Mouse (Mus musculus) heart, postnatal 36 days (tissue): ENCODE results near the gene Unc119b. TPM values are rescaled to one million over a fixed set of nuclear protein-coding genes. Genes with fewer than 3 reads are reported as not detected.
"Not testable (repeated sequence)": the region's sequence is repeated elsewhere in the genome, so short reads cannot be mapped to it uniquely, and the experiment has no call there.

Source experiments
- DNase-seq, 2 experiments: peaks; one replicate each; pipeline ENCODE4 v3.0.0; 2021 to 2022
- intact Hi-C: fragments of 180-260 bp; cut with DNase I; formaldehyde crosslinking; loops from one replicate; pipeline ENCODE4 v1.15.1; 2025
- total RNA-seq, 2 experiments: library from RNA; stranded (reverse); gene quantifications; 2 replicates each; pipeline ENCODE4 v1.2.3; 2021

Gene Unc119b
- 10 to 100 TPM; 17.7 to 21.3 TPM for total RNA-seq

DNA sequence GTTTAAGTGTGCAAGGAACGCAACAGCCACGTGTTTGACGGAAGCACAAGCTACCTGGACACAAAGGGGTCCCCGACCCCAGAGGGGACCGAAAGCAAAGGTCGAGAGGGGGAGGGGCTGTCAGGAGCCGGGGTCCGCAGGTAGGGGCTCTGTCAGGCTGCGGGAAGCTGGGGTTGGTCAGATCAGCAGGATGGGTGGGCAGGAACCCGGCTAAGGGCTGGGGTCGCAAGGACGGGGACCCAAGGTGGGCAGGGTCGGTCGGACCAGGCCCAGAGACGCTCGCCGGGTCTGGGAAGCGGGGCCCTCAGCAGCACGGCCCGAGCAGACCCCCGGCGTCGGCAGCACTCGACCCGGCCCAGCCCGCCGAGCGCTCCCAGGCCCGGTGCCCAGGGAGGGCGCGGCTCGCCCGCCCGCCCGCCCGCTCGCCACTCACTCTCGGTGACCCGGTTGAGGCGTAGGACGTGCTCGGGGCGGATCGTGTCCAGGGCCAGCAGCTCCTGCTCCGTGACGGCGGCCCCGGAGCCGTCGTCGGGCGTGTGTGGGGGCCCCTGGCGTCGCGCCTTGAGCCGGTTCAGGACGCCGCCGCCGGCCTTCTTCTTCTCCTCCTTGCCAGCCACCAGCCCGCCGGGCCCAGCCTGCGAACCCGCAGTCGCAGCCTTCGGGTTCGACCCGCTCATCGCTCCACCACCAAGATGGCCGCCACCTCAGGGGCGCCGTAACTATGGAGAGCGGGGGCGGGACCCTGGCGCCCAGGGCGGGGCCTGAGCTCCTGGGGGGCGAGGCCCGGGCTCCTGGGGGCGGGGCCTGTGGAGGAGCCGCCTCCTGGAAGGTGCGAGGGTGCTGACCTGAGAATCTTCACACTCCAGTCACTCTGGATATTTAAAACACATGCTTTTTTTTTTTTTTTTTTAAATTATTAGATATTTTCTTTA lies at the start of gene Unc119b:
TSS of gene Unc119b (minus strand) at position 742 of the 932 bp plus-strand sequence.
- peak; percentile 92 to 93 for DNase-seq
- intact Hi-C loops: loop anchor here (2.0 kb wide), 1 partner anchor 22 kb away; no protein-coding TSS in a partner anchor

DNA sequence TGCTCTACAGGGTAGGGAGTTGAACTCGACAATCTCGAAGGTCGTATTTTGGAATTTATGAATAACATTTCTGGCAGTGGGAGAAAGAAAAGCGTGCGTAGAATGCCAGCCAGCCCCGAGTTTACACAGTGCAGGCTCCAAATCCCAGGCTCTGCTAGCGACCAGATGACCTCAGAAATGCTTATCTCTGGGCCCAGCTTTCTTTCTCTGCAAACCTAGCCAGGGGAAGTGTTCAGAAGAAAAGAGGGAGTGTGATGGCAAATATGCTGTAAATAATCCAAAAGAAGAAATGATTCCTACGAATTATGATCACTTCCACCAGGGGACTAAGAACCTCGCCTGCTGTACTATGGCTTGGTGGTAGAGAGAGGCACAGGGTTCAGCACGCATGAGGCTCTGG lies 48.7 kb upstream of the Unc119b start:
- no peak for DNase-seq
- intact Hi-C loops: no loop called here

DNA sequence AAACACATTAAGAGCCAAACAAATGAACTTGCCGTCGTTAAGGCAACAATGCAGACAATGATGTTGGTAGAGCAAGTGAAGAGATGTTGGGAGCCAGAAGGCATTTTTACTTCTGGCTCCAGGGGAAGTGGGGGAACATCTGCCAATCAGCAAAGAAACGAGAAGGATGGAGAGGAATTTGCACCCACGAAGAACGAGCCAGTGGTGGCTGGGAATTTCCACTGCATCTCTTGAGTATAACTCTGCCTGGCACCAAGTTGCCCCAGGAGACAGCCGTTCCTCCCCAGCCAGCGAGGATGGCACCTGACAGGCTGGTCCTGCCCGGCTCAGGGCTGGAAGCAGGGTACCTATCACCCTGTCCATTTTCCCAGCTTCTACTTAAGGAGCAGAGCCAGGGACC lies 48.1 kb upstream of the Unc119b start:
- intact Hi-C loops: no loop called here
- DNase-seq: no peak

DNA sequence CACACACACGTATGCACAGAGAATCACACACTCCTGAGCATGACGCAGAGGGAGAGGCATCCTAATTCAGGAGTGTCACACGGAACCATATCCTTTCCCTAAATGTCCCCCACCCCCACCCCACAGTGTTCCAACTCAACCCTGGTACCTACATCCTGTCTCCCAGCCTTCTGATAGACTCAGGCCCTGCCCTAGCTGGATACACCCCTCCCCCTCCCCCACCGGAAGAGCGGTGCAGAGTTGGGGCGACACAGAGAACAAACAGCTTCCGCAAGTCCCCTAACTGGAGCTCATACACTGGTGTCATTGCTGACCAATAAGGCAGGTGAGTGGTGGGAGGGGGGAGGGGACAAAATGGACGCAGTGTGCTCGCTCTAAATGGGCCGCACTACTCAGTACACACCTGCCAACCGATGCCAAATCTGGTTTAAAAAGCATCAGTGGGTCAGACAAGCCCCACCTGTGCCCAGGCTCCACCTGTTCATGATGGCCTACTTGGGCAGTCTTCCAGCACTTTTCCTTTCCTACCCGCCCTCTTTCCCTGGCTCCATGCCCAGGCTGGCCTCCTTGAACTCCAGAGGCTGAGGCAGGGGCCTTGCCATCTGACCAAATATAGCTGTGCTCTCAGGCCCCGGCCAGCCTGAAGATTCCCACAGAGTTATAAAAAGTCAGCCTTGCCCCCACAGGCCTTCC lies 46.6 kb upstream of the Unc119b start:
- intact Hi-C loops: no loop called here
- DNase-seq: no peak

DNA sequence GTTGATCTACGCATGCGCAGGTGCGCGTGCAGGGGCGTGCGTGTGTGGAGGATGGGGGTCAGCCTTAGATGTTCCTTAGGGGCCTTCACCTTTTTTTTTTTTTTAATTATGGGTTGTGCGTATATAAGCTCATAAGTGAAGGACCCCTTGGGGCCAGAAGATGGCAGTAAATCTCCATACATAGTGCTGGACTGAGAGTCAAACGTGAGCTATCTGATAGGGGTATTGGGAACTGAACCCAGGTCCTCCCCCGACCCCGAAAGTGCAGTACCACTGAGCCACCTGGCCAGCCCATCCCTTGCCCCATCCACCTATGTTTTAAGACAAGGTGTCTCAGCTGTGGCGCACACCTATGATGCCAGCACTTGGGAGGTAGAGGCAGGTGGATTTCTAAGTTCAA lies 44.8 kb upstream of the Unc119b start:
- no peak for DNase-seq
- intact Hi-C loops: no loop called here

DNA sequence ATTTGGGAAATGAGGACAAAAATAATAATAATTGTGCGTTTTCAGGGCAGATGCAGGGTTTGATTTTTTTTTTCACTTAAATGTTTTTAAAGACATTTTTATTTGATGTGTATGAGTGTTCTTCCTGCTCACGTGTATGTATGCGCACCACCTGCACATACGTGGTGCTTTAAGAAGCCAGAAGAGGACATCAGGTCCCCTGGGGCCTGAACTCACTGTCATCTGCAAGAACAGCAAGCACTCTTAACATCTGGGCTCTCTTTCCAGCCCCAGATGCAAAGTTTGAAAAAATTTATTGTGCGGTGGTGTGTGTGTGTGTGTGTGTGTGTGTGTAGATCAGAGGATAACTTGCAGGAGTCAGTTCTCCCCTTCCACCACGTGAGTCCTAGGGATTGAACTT lies 43.1 kb upstream of the Unc119b start:
- no peak for DNase-seq
- intact Hi-C loops: no loop called here

DNA sequence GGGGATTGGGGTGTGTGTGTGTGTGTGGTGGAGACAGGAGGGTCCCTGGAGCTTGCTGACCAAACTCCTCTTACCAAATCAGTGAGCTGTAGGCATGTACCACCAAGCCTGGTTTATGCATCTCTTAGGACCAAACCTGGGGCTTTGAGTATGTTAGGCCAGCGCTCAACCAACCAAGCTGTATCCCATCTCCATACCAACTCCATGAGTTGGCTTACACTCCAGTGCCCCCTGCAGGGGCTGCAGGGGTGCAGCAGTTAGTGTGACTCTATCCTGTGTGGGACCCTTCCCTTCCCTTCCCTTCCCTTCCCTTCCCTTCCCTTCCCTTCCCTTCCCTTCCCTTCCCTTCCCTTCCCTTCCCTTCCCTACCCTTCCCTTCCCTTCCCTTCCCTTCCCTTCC lies 39.8 kb upstream of the Unc119b start:
- intact Hi-C loops: no loop called here
- DNase-seq: no peak

DNA sequence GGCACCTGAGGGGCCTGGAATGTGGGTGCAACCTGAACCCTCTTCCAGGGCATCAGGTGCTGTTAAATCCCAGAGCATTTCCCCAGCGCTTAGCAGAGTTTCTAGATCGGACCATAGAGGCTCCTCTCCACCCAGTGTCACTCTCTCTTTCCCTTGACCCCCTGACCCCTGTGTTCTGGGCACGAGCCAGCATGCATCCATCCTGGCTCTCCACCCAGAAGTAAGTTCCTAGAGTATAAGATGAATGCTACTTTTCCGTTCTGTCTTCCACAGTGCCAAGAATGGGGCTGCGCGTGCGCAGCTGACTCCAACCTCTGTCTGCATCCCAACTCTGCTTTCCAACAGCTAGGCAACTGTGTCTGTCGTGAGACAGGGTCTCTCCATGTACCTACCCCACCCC lies 35.4 kb upstream of the Unc119b start:
- DNase-seq: no peak
- intact Hi-C loops: no loop called here

DNA sequence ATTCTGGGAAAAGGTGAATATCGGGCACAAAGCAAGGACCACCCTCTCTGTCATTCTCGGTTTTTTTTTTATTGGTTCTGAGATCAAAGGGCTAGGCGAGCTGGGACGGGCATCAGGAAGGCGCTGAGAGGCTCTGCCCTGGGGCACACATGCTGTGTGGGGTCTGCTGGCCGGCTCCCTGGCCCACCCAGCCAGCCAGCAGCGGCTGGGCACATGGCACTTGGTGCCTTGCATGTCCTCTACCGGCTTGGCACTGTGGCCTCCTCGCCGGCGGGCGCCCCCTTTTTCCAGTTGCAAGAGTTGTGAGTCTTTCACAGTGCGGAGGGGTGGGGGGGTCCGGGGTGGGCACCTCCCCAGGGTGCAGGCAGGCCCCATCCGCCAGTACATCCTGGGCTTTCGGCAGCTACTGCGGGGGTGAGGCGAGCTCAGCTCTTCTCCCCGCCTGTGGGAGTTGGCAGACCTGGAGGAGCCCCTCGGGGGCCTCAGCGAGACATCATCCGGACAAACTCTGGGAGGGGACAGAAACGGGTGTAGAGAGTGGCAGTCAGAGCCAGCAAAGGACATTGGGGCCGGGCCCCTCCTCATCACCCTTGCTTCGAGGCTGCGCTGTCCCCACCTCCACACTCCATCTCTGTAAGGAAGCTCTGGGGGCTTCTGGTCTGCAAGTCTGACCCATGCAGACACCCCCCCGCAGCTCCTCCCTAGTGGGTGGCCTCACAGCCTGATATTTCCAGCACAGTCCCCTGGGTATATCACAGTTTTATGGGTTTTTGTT lies 34.1 kb upstream of the Unc119b start:
- DNase-seq: no peak
- intact Hi-C loops: loop anchor here (2.0 to 5.0 kb wide), 2 partner anchors 16 to 192 kb away; no protein-coding TSS in a partner anchor

DNA sequence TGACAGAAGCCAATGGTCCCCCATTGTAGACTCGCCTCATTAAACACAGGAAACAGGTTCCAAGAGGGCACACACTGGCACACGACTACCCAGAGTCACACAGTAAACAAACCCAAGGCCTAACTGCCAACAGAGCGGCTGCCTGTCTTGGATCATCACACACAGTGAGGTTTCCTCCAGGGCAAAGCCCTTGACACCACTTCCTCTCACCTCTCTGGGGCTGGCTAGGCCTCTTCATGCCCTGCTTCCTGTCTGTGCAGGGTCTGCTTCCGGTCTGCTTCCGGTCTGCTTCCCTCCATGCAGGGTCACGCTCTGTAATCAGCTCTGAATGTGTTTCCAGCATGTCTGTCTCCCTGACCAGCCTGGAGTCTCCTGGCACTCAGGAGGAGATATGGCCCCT lies 32.6 kb upstream of the Unc119b start:
- no peak for DNase-seq
- intact Hi-C loops: loop anchor here (5.0 kb wide), 1 partner anchor 190 kb away; no protein-coding TSS in a partner anchor

DNA sequence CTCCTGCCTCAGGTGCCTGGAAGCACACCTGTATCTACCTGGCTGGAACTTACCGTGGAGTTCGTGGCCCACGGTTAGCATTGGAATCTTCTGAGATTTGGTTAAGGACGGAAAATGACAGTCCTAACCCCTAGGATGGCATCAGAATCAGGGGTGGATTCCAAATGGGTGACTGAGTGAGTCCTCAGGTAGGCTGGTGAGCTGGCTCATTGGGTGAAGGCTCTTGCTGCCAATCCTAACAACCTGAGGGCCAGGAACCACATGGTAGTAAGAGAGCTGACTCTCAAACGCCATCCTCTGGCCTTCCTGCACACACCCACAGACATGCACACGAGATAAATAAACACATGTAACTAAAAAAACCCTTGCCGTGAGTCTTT lies 32.0 kb upstream of the Unc119b start:
- intact Hi-C loops: loop anchor here (5.0 kb wide), 1 partner anchor 190 kb away; no protein-coding TSS in a partner anchor
- DNase-seq: no peak

DNA sequence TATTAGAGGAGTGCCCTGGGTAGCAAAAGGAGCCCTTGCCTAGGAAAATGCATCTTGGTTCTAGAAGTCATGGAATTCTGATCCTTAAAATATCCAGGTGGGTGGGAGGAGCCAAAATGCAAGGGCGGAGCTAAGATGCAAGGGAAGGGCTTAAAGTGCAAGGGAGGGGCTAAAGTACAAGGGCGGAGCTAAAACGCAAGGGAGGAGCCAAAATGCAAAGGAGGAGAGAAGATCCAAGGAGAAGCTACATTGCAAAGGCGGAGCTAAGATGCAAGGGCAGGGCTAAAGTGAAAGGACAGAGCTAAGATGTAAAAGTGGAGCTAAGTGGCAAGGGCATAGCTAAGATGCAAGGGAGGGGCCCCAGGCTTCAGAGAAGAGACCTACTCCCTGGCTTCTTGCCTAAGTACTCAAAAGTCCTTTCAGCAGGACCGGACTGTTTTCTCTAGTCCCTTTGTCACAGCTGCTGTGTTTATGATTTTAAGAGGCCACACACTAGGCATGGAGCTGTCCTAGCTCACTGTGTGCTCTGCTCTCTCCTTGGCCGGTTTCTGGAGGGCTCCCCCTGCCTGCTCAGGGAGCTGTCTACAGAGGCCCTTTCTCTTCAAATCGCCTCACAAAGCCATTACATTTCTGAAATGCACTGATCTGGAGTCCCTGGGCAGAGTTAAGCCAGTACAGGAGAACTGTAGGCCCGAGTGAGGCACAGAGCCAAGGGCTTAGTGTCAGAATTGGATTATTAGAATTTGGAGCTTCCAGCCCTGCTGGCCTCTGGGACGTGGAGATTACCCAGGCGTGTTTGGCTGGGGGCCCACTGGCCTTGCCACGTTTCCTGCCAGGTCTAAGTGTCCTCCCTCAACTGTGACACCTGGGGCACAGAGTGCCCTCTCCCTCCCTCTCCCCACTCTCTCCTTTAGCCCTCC lies 31.4 kb upstream of the Unc119b start:
- intact Hi-C loops: loop anchor here (5.0 kb wide), 1 partner anchor 189 kb away; no protein-coding TSS in a partner anchor
- no peak for DNase-seq

DNA sequence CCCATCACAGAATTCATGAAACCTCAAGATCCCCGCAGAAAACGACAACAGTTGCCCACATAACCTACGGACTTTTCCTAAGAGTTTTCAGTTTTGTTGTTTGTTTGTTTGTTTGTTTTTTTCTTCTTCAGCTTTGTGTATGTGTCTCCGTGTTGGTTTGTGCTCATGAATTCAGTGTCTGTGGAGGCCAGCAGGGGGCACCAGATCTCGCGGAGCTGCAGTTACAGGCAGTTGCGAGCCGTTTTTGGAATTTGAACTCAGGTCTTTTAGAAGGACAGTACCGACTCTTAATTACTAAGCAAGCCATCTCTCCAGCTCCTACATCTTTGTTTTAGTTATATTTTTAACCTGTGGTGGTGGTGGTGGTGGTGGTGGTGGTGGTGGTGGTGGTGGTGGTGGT lies 30.6 kb upstream of the Unc119b start:
- no peak for DNase-seq
- intact Hi-C loops: loop anchor here (5.0 kb wide), 1 partner anchor 188 kb away; no protein-coding TSS in a partner anchor

DNA sequence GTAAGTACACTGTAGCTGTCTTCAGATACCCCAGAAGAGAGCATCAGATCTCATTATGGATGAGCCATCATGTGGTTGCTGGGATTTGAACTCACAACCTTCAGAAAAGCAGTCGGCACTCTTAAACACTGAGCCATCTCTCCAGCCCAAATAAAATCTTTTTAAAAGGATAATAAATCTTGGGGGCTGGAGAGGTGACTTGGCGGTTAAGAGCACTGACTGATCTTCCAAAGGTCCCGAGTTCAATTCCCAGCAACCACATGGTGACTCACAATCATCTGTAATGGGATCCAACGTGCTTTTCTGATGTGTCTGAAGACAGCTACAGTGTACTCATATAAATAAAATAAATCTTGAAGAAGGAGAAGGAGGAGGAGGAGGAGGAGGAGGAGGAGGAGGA lies 29.7 kb upstream of the Unc119b start:
- intact Hi-C loops, DNase-seq: not testable (repeated sequence)

DNA sequence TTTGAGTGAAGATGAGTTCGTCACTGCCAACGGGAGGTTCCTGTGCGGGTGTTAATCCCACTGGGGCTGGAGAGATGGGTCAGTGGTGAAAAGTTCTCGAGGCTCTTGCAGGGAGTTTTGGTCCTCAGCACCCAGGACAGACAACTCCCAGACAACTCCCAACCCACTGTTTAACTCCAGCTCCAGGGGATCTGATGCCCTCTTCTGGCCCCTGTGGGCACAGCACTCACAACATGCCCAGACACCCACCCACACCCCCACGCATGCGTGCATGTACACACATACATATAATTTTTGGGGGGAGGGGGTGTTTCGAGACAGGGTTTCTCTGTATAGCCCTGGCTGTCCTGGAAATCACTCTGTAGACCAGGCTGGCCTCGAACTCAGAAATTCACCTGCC lies 28.8 kb upstream of the Unc119b start:
- peak in 1 of 2 experiments; percentile 67 for DNase-seq
- intact Hi-C loops: loop anchor here (2.0 kb wide), 1 partner anchor 39 kb away; no protein-coding TSS in a partner anchor

DNA sequence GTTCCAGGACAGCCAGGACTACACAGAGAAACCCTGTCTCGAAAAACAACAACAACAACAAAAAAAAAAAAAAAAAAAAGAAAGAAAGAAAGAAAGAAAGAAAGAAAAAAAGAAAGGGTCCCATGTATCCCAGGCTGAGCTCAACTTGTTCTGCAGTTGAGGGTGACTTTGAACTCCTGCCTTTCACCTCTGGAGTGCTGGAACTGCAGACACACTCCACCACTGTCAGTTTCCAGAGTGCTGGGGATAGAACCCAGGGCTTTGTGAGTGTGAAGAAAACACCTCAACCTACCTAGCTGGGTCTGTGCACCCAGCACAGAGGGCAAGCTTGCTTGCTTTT lies 27.1 kb upstream of the Unc119b start:
- not testable (repeated sequence) for DNase-seq
- intact Hi-C loops: loop anchor here (1.0 to 2.0 kb wide), 2 partner anchors 24 to 37 kb away; no protein-coding TSS in a partner anchor

DNA sequence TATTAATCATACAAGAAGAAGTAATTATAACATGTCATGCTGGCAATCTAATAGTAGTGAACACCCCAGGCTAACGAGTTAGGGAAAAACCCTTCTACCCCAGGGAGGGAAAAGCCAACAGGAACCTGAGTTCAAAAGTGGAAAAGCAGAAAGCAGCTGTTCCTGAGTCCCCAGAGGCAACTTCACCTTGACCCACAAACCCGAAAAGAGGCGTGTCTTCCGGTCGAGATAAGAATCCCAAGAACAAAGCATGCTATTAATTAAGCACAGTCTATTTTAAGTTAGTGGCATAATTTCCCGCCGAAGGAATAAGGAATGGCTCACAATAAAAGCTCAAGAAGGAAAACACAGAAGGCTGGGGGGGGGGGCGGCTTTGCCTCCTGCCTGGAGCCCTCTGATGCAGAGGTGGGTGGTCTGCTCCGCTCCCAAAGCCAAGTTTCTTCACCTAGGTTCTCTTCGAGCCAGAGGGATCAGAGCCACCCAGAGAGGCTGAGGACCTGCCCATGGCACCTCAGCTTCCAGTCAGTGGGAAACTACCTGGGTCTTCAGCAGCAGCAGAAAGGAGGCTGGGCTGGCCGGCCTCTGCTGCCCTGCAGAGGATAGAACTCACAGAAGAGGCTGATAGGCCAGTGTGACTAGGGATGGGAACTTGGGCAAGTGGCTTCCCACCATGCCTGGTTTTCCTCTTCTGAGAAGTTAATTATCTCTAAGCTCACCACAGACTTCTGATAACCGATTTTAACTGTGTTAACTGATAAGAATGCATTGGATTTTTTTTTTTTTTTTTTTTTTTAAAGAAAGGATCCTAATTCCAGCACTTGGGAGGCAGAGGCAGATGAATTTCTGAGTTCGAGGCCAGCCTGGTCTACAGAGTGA lies 26.5 kb upstream of the Unc119b start:
- intact Hi-C loops: loop anchor here (1.0 kb wide), 1 partner anchor 25 kb away; no protein-coding TSS in a partner anchor
- DNase-seq: no peak

DNA sequence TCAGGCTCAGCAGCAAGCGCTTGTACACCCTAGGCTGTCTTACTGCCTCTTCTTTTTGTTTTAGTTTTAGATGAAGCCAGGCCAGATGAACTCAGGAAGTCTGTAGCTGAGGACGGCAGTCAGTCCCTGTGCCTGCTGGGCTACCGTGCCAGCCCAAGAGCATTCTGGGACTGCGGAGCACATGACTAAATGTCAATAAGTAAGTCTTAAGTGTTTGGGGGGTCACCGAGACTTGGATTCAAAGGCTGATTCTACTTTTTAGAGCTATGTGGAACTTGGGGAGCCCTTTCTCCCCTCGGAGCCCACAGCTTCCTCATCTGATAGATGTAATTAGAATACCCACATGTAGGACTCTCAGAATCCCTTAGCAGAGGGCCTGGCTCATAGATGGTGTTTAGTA lies 25.9 kb upstream of the Unc119b start:
- intact Hi-C loops: loop anchor here (1.0 kb wide), 1 partner anchor 26 kb away; no protein-coding TSS in a partner anchor
- DNase-seq: no peak

DNA sequence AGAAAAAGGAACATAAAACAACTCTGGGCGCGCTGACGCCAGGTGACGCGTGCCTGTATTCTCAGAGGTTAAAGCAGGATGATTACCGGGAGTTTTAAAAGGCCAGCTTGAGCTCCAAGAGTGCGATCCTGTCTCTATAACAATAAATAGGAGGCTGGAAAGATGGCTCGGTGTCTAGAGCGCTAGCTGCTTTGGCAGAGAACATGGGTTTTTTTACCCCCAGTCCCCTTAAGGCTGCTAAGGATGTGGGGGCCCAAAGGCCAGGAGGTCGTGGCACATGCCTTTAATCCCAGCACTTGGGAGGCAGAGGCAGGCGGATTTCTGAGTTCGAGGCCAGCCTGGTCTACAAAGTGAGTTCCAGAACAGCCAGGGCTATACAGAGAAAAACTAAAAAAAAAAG lies 24.4 kb upstream of the Unc119b start:
- intact Hi-C loops: no loop called here
- DNase-seq: no peak
